Mouse (Mus musculus): ENCODE data around the gene March9.
"Not testable (repeated sequence)": the region's sequence is repeated elsewhere in the genome, so short reads cannot be mapped to it uniquely, and the experiment has no call there.

March9 gene

GRCm38 (mm10) chr10:127062503-127062902 is 2.5 kb upstream of the March9 start:
- no peak for DNase-seq

- not testable (repeated sequence) for DNase-seq
Measured at GRCm38 (mm10) chr10:127062101-127062500, 2.1 kb upstream of the March9 start.

GRCm38 (mm10) chr10:127061513-127061912 is 1.5 kb upstream of the March9 start:
- DNase-seq = no peak

- no peak for DNase-seq
Measured at GRCm38 (mm10) chr10:127061085-127061484, 1.1 kb upstream of the March9 start.

- DNase-seq = no peak
Measured at GRCm38 (mm10) chr10:127059174-127059967, 613 bp downstream of the March9 start.

- no peak for DNase-seq
Measured at GRCm38 (mm10) chr10:127058708-127059107, 1.3 kb downstream of the March9 start.

GRCm38 (mm10) chr10:127058161-127058560 is 1.8 kb downstream of the March9 start:
- DNase-seq = peak; percentile 79

GRCm38 (mm10) chr10:127056490-127056889 is 3.5 kb downstream of the March9 start:
- no peak for DNase-seq

GRCm38 (mm10) chr10:127055406-127055805 is 4.6 kb downstream of the March9 start:
- DNase-seq = no peak

GRCm38 (mm10) chr10:127054646-127055045 is 5.3 kb downstream of the March9 start:
- no peak for DNase-seq

- DNase-seq = no peak
Measured at GRCm38 (mm10) chr10:127050119-127050474, 9.9 kb downstream of the March9 start.

GRCm38 (mm10) chr10:127049395-127050118 is 10.4 kb downstream of the March9 start:
- DNase-seq = no peak

- DNase-seq = no peak
Measured at GRCm38 (mm10) chr10:127048608-127049394, 11.2 kb downstream of the March9 start.

GRCm38 (mm10) chr10:127047954-127048353 is 12.0 kb downstream of the March9 start, which contains the start of gene Cyp27b1:
Cyp27b1 (plus strand) TSS chr10:127048250.
- no peak for DNase-seq

GRCm38 (mm10) chr10:127043187-127043586 is 16.8 kb downstream of the March9 start:
- DNase-seq = no peak

- DNase-seq = no peak
Measured at GRCm38 (mm10) chr10:127042468-127043115, 17.4 kb downstream of the March9 start.

GRCm38 (mm10) chr10:127041774-127042338 is 18.1 kb downstream of the March9 start:
- peak; percentile 89 for DNase-seq

- no peak for DNase-seq
Measured at GRCm38 (mm10) chr10:127041274-127041766, 18.7 kb downstream of the March9 start, which contains the start of the genes Mettl1 and Eef1akmt3. Mettl1 (plus strand) TSS chr10:127041414. Eef1akmt3 (minus strand) TSS chr10:127041513.

- peak; percentile 42 for DNase-seq
Measured at GRCm38 (mm10) chr10:127040569-127041214, 19.3 kb downstream of the March9 start.

GRCm38 (mm10) chr10:127037641-127038040 is 22.3 kb downstream of the March9 start:
- DNase-seq = no peak

GRCm38 (mm10) chr10:127036273-127036672 is 23.7 kb downstream of the March9 start:
- no peak for DNase-seq
